Mouse (Mus musculus): Measurements from ENCODE around the gene Rcl1. TPM values are rescaled to one million over a fixed set of nuclear protein-coding genes. Genes with fewer than 3 reads are reported as not detected.

Rcl1 gene
- polyA plus RNA-seq, 1 experiment = 14.4 TPM

DNA sequence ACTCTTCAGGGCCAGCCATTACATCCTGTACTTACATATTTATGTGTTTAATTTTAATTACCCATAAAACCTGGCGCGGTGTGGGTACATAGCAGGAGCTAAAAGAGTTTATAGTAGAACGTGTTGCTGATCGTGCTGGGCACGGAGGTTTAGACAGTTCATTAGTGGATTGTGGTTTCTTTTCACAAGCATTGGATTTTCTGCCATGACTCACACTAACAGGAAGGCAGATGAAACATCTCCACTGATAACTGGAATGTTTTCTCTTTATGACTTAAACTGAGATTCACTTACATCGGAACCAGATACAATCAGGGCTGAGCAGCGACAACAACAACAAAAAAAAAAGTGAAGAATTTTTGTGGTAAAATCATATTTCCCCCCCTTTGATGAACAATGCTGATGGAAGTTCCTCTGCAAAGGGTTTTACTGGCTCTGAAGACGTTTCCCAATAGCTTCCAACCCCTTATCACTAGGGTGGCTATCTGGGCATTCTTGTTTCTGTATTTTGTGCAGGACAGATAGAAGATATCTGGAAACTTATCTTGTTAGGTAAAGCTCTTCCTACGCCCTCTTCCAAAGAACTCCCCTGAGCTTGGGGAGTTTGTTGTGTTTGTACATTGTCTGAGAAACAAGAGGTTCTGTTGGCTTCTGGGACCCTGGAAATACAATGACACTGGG, 84.5 kb downstream of the Rcl1 start:
- Histone ChIP-seq H3K36me3 (ENCODE audit: control insufficient read depth, insufficient read depth, low read length) (no peaks in the 10 kb centered on the region), H3K27me3 (ENCODE audit: control insufficient read depth, insufficient read depth, low read length) (no peaks in the 10 kb centered on the region), H3K4me3 (ENCODE audit: control insufficient read depth, insufficient read depth, low read length) (no peak overlapping the region), H3K4me1 (replicated peaks; ENCODE audit: control insufficient read depth, insufficient read depth, low read length) (no peaks in the 10 kb centered on the region), H3K27ac (ENCODE audit: control insufficient read depth, insufficient read depth, low read length) (no peak overlapping the region)
- TF ChIP-seq POLR2A (IDR thresholded peaks at IDR 0.05; ENCODE audit: control insufficient read depth, extremely low read depth, insufficient read depth, low read length, poor library complexity) = no peak
- no peak for TF ChIP-seq CTCF (IDR thresholded peaks at IDR 0.05; ENCODE audit: borderline replicate concordance, control insufficient read depth, extremely low read depth, insufficient read depth, low read length, poor library complexity)
- DNase-seq = no peak
- 38% methylated on average over 9 of the region's 9 CpGs for WGBS

DNA sequence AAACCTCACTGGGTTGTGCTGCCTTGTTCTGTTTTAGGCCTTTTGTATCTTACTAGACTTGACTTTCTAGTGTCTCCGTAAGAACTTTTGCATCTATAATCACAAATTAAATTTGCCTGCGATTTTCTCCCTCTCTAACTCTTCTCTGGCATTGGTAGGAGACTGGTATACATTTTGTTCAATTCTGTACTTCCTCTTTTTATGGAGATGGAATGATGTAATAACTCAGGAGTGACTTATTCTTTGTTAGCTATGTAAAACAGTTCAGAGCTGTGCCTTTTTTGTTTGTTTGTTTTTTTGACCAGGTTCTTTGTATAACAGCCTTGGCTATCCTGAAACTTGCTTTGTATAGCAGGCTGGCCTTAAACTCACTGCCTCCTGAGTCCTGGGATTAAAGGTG, 87.7 kb downstream of the Rcl1 start:
- DNase-seq = no peak
- Histone ChIP-seq H3K4me3 (ENCODE audit: control insufficient read depth, insufficient read depth, low read length) (no peak overlapping the region), H3K36me3 (ENCODE audit: control insufficient read depth, insufficient read depth, low read length) (no peaks in the 10 kb centered on the region), H3K27ac (ENCODE audit: control insufficient read depth, insufficient read depth, low read length) (no peak overlapping the region), H3K27me3 (ENCODE audit: control insufficient read depth, insufficient read depth, low read length) (no peaks in the 10 kb centered on the region), H3K4me1 (replicated peaks; ENCODE audit: control insufficient read depth, insufficient read depth, low read length) (no peaks in the 10 kb centered on the region)
- TF ChIP-seq POLR2A (IDR thresholded peaks at IDR 0.05; ENCODE audit: control insufficient read depth, extremely low read depth, insufficient read depth, low read length, poor library complexity) (no peak), CTCF (IDR thresholded peaks at IDR 0.05; ENCODE audit: borderline replicate concordance, control insufficient read depth, extremely low read depth, insufficient read depth, low read length, poor library complexity) (no peak)
- WGBS = 68% methylated on average over 2 of the region's 2 CpGs

Other genes with a start within 250 kb of the Rcl1 start
- gene Plpp6, start 137.4 kb upstream of the Rcl1 start, polyA plus RNA-seq (2012; rRNA removed) = 12.0 and 18.4 TPM in 2 replicates
- 0.78 and 1.5 TPM in 2 replicates for gene 4430402I18Rik, start 133.6 kb upstream of the Rcl1 start, polyA plus RNA-seq (2012; rRNA removed)
- gene Cdc37l1, start 111.0 kb upstream of the Rcl1 start, polyA plus RNA-seq (2012; rRNA removed) = 21.4 and 26.0 TPM in 2 replicates
- gene Ak3, start 53.4 kb upstream of the Rcl1 start, polyA plus RNA-seq (2012; rRNA removed) = 43.3 and 50.9 TPM in 2 replicates
- 14.8 and 16.1 TPM in 2 replicates for gene Jak2, start 150.5 kb downstream of the Rcl1 start, polyA plus RNA-seq (2012; rRNA removed)
- gene Insl6, start 224.0 kb downstream of the Rcl1 start, polyA plus RNA-seq (2012; rRNA removed) = 9.6 and 9.8 TPM in 2 replicates
- gene Rln1, start 233.3 kb downstream of the Rcl1 start, polyA plus RNA-seq (2012; rRNA removed) = 0.20 and 0.38 TPM in 2 replicates

Data from thymus, adult 2 months (tissue).